Mouse (Mus musculus): ENCODE measurements around the gene Creg1. TPM values are rescaled to one million over a fixed set of nuclear protein-coding genes. Genes with fewer than 3 reads are reported as not detected.
A peak's percentile ranks its signal among the peaks of the same experiment; 100 is the strongest.

Creg1 gene
- 10 to 100 TPM; 46.2 to 67.4 TPM for total RNA-seq (2021)
- long read RNA-seq, experiment 1, transcript Creg1-202 (4 exons, 2,163 nt): major isoform, 146 of 151 reads
- long read RNA-seq, experiment 1, partial matches to known transcripts: 1 of 151 reads
- long read RNA-seq, experiment 1, other reads (novel, unspliced or antisense): 4 of 151 reads
- long read RNA-seq, experiment 2, transcript Creg1-202 (4 exons, 2,163 nt): major isoform, 122 of 128 reads
- long read RNA-seq, experiment 2, partial matches to known transcripts: 1 of 128 reads
- long read RNA-seq, experiment 2, other reads (novel, unspliced or antisense): 4 of 128 reads

- peak within 1 kb of the TSS; percentile 99 for H3K27ac ChIP-seq
- TF ChIP-seq CTCF (IDR thresholded peaks at IDR 0.05): no peak
- DNase-seq: peak; percentile 96
- intact Hi-C loops (cut with DNase I): no loop called here
- peak within 1 kb of the TSS; percentile 74 for H3K4me3 ChIP-seq
Measured at GRCm38 (mm10) chr1:165763635-165764372, at the start of gene Creg1. Creg1 (plus strand) TSS chr1:165763746.

DNA sequence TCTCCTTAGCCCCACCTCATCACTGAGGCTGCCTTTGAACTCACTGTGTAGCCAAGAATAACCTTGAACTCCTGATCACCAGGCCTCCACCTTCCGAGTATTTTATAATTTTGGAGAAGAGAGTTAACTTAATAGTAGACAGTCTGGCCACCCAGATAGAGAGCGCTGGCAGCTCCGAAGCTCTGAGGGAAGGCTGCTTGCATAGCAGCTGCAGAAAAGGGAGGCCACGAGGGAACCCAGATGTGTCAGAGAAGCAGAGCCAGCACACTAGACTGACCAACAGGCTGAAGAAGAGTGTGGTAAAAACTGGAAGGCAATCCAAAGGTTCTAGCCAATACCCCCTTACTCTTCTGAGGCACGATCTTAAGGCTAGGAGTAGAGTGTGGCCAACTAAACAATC is 49.7 kb upstream of the Creg1 start:
- DNase-seq: peak; percentile 52
- no peak overlapping the region for H3K27ac ChIP-seq

DNA sequence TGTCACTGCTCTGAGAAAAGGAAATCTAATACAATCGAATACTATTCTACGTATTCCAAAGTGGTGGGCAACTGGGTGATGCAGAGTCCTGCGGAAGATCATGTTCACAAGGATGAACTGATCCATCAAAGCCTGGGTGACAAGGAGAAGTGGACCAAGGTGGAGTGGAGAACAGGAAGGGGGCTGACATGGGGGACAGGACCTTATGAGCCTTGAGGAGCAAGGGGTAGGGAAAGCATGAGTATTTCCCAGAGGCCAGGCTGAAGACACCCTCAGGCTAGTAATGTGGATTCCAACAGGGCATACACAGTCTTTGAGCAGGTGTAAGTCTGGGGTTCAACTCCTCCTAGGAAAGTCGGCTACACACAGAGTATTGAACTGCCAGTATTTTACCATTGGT is 47.1 kb upstream of the Creg1 start:
- TF ChIP-seq CTCF (IDR thresholded peaks at IDR 0.05): no peak
- Histone ChIP-seq H3K27ac (peak overlapping the region; percentile 12; the same call in 1 of the 2 replicates), H3K4me3 (no peak overlapping the region)
- intact Hi-C loops (cut with DNase I): no loop called here
- DNase-seq: no peak

More for the DNA sequence above, 49.7 kb upstream of the Creg1 start:
- intact Hi-C loops (cut with DNase I): no loop called here
- H3K4me3 ChIP-seq: no peak overlapping the region
- no peak for TF ChIP-seq CTCF (IDR thresholded peaks at IDR 0.05)

- Histone ChIP-seq H3K4me3 (peak overlapping the region; percentile 41), H3K27ac (peak overlapping the region; percentile 85)
- intact Hi-C loops (cut with DNase I): no loop called here
- peak; percentile 52 for DNase-seq
- no peak for TF ChIP-seq CTCF (IDR thresholded peaks at IDR 0.05)
Measured at GRCm38 (mm10) chr1:165717711-165718542, 45.6 kb upstream of the Creg1 start.

GRCm38 (mm10) chr1:165718543-165719105 is 44.9 kb upstream of the Creg1 start:
- Histone ChIP-seq H3K4me3 (peak overlapping the region; percentile 41), H3K27ac (peak overlapping the region; percentile 85)
- TF ChIP-seq CTCF (IDR thresholded peaks at IDR 0.05): no peak
- intact Hi-C loops (cut with DNase I): no loop called here
- no peak for DNase-seq

DNA sequence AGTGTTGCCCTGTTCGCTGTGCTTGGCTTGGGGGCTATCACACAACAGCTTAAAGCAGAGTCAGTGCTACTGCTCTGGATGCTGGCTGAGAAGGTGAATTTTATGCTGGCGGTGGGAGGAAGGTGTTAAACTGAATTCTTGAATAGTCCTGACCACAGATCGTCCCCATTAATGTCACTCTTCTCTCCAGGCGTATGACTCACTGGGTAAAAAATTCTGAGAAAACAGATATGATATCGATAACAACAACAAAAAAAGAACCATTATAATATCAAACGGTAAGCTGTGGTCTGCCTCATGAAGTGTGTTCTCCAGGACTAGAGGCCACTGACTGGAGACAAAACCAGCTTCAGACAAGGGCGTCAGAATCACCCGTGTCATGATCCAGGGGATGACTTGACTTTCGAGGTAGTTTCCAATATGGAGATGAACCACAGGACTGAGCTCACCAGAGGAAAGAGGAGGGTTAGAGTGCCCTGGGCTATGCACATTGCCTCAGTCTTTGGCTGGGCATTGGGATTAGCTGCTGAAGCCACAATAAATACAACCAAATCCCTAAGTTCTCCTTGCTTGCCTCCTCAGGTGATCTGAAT is 40.9 kb upstream of the Creg1 start:
- H3K27ac ChIP-seq: no peak overlapping the region
- intact Hi-C loops (cut with DNase I): no loop called here
- H3K4me3 ChIP-seq: no peak overlapping the region
- no peak for TF ChIP-seq CTCF (IDR thresholded peaks at IDR 0.05)
- DNase-seq: no peak

DNA sequence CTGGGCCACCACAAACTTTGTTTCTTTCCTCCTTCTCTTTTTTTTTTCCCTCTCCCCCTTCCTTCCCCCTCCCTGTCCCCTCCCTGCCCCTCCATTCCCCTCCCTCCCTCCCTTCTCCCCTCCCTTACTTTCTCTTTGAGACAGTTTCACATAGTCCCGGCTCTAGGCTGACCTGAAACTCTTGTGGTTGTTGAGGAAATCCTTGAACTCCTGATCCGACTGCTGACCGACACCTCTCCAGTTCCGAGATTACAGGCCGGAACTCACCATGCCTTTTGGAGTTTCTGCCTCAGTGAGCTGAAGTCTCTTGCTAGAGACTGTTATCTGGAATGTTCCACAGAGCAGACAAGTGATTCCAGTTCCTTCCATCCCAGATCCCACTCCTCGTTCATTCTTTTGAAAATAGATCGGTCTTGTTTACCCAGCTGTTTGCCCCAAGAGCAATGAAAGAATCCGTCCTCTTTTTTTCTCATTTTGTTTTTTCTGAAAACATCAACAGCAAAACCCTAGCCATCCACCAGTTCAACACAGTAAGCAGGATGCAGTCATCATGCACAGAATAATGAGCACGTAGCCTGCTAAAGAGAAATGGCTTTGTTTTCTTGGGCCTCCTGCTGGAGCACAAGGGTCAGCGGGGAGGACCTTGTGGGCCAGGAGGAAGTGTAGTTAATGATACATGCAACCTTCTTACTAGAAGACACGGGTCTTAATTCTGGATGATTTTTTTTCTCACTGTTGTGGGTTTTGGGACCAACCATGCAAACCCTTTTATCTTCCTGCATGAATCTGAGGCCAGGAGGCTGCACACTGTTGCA is 39.1 kb upstream of the Creg1 start:
- DNase-seq: no peak
- Histone ChIP-seq H3K4me3 (no peak overlapping the region), H3K27ac (peak overlapping the region; percentile 28; the same call in 1 of the 2 replicates)
- intact Hi-C loops (cut with DNase I): no loop called here
- no peak for TF ChIP-seq CTCF (IDR thresholded peaks at IDR 0.05)

- intact Hi-C loops (cut with DNase I): no loop called here
- Histone ChIP-seq H3K27ac (0 out of 2 replicates have a peak overlapping the region, but pooled peaks have one; percentile 28), H3K4me3 (no peak overlapping the region)
- no peak for TF ChIP-seq CTCF (IDR thresholded peaks at IDR 0.05)
- DNase-seq: no peak
Measured at GRCm38 (mm10) chr1:165725039-165725644, 38.4 kb upstream of the Creg1 start.

- intact Hi-C loops (cut with DNase I): no loop called here
- no peak overlapping the region for H3K27ac ChIP-seq
Measured at GRCm38 (mm10) chr1:165726986-165727385, 36.6 kb upstream of the Creg1 start.

DNA sequence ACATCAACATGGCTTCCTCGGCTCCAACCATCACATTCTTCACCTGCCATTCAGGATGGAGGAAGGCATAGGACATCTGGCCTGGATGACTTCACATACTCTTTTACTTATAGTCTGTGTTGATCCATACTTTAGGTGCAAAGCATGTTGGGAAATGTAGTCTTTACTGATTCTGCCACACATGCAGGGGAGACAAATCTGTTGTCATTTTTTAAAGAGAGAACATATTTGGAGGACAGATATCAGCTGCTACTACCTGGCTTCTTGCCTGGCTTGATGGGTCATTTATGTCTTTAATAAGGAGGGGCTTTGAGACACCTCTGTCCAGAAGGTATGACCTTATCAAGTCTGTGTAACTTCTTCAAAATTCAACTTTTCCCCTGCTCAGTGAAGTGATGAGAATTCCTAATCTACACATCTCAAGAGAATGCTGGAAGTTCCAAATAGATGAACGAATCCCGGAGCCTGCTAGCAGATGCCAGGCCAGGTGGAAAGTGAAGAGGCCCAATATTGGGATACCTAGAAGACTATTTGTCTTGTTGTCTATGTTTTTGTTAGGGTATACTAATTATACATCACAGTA is 35.4 kb upstream of the Creg1 start:
- intact Hi-C loops (cut with DNase I): no loop called here
- TF ChIP-seq CTCF (IDR thresholded peaks at IDR 0.05): no peak
- DNase-seq: no peak
- H3K4me3 ChIP-seq: no peak overlapping the region
- H3K27ac ChIP-seq: no peak overlapping the region

More at GRCm38 (mm10) chr1:165726986-165727385, 36.6 kb upstream of the Creg1 start:
- no peak for DNase-seq
- no peak for TF ChIP-seq CTCF (IDR thresholded peaks at IDR 0.05)
- H3K4me3 ChIP-seq: no peak overlapping the region

All from gastrocnemius, adult 2 months (tissue).